Mouse (Mus musculus) heart, embryonic 15.5 days (tissue): Measurements from ENCODE around the gene Cetn4. TPM values are rescaled to one million over a fixed set of nuclear protein-coding genes. Genes with fewer than 3 reads are reported as not detected.
A peak's percentile ranks its signal among the peaks of the same experiment; 100 is the strongest.

Experiments used
- ATAC-seq: fragments of 200-750 bp; cut with Nextera tagmentation; replicated peaks from 2 replicates; pipeline ENCODE4 v1.8.0; 2017; ENCODE audit warnings: low read depth, moderate TSS enrichment; ENCODE audit not compliant: insufficient number of reproducible peaks, insufficient read depth, low FRiP score
- H3K27ac ChIP-seq: fragments of 300-500 bp; sonication (generic); 2 replicates; pipeline ENCODE4 v1.5.1; 2015; ENCODE audit warnings: mild to moderate bottlenecking, inconsistent platforms
- H3K27me3 ChIP-seq: fragments of 300-500 bp; sonication (generic); 2 replicates; pipeline ENCODE4 v1.6.1; 2015; ENCODE audit warnings: inconsistent platforms
- H3K36me3 ChIP-seq: fragments of 300-500 bp; sonication (generic); 2 replicates; pipeline ENCODE4 v1.6.1; 2015; ENCODE audit warnings: mild to moderate bottlenecking, inconsistent platforms
- H3K4me1 ChIP-seq: fragments of 300-500 bp; sonication (generic); replicated peaks from 2 replicates; pipeline ENCODE4 v1.6.1; 2015; ENCODE audit warnings: inconsistent platforms
- H3K4me2 ChIP-seq: fragments of 300-500 bp; sonication (generic); 2 replicates; pipeline ENCODE4 v1.6.1; 2015; ENCODE audit warnings: inconsistent platforms, mild to moderate bottlenecking, moderate library complexity
- H3K4me3 ChIP-seq: fragments of 300-500 bp; sonication (generic); 2 replicates; pipeline ENCODE4 v1.5.1; 2015; ENCODE audit warnings: mild to moderate bottlenecking, inconsistent platforms
- H3K9ac ChIP-seq: fragments of 300-500 bp; sonication (generic); 2 replicates; pipeline ENCODE4 v1.6.1; 2015; ENCODE audit warnings: mild to moderate bottlenecking, inconsistent platforms
- H3K9me3 ChIP-seq: fragments of 300-500 bp; sonication (generic); replicated peaks from 2 replicates; pipeline ENCODE4 v1.6.1; 2016; ENCODE audit warnings: inconsistent platforms
- WGBS: fragments of 180-500 bp; shearing (Covaris S2); methylation state at CpG from one replicate; pipeline ENCODE4 v1.1.7; 2015; ENCODE audit warnings: mixed read lengths; 5-methylcytosine and 5-hydroxymethylcytosine counted together
- polyA plus RNA-seq: library from polyadenylated mRNA; unstranded; fragments of >200 nt; fragmentation: Nextera tagmentation; extraction: Ambion mirVana; gene quantifications from 2 replicates; pipeline ENCODE4 v1.2.1, GENCODE M21; 2015

The Cetn4 gene
- polyA plus RNA-seq = 1.1 and 1.9 TPM in 2 replicates

GRCm38 (mm10) chr3:37312370-37312941 lies at the start of gene Cetn4, which contains the start of gene Bbs12:
Gene Cetn4, minus strand, starts transcription at chr3:37312708.
Gene Bbs12, plus strand, starts transcription at chr3:37312554.
- Histone ChIP-seq H3K4me2 (peak within 1 kb of the TSS; percentile 86), H3K4me3 (peak within 1 kb of the TSS; percentile 96), H3K9ac (peak within 1 kb of the TSS; percentile 93), H3K4me1 (peaks cover 14% of the 10 kb centered on the region; the same call in 1 of the 2 replicates), H3K27me3 (no peaks in the 10 kb centered on the region), H3K36me3 (no peaks in the 10 kb centered on the region), H3K27ac (peak within 1 kb of the TSS; percentile 78), H3K9me3 (no peaks in the 10 kb centered on the region)
- peak; percentile 98 for ATAC-seq
- under 1% methylated on average over 54 of the region's 54 CpGs for WGBS

- no peaks in the 10 kb centered on the region for H3K9me3 ChIP-seq
- WGBS = 61% methylated on average over 9 of the region's 9 CpGs
- no peak for ATAC-seq
- no peaks in the 10 kb centered on the region for H3K36me3 ChIP-seq
- H3K4me2 ChIP-seq = no peak overlapping the region
- no peaks in the 10 kb centered on the region for H3K27me3 ChIP-seq
- no peak overlapping the region for H3K27ac ChIP-seq
- no peaks in the 10 kb centered on the region for H3K4me1 ChIP-seq
- H3K9ac ChIP-seq = no peak overlapping the region
- H3K4me3 ChIP-seq = no peak overlapping the region
Observed at GRCm38 (mm10) chr3:37360729-37361128, 48.2 kb upstream of the Cetn4 start.

GRCm38 (mm10) chr3:37354737-37355136 lies 42.2 kb upstream of the Cetn4 start:
- 82% methylated on average over 1 of the region's 1 CpGs for WGBS
- H3K4me1 ChIP-seq = peaks cover 5% of the 10 kb centered on the region; the same call in 1 of the 2 replicates
- no peak for ATAC-seq

GRCm38 (mm10) chr3:37353951-37354481 lies 41.5 kb upstream of the Cetn4 start:
- Histone ChIP-seq H3K9ac (no peak overlapping the region), H3K36me3 (no peaks in the 10 kb centered on the region), H3K9me3 (no peaks in the 10 kb centered on the region), H3K4me3 (no peak overlapping the region), H3K27me3 (peaks cover 12% of the 10 kb centered on the region), H3K4me2 (no peak overlapping the region), H3K4me1 (peaks cover 7% of the 10 kb centered on the region), H3K27ac (no peak overlapping the region)
- ATAC-seq = peak; percentile 35; the same call in 1 of the 2 replicates
- WGBS = 51% methylated on average over 10 of the region's 10 CpGs

More at GRCm38 (mm10) chr3:37354737-37355136, 42.2 kb upstream of the Cetn4 start:
- H3K27me3 ChIP-seq = peaks cover 6% of the 10 kb centered on the region; the same call in 1 of the 2 replicates
- H3K27ac ChIP-seq = no peak overlapping the region
- H3K36me3 ChIP-seq = no peaks in the 10 kb centered on the region
- no peaks in the 10 kb centered on the region for H3K9me3 ChIP-seq
- H3K4me3 ChIP-seq = no peak overlapping the region
- no peak overlapping the region for H3K4me2 ChIP-seq
- no peak overlapping the region for H3K9ac ChIP-seq

- H3K27me3 ChIP-seq = peaks cover 25% of the 10 kb centered on the region
- H3K36me3 ChIP-seq = no peaks in the 10 kb centered on the region
- 49% methylated on average over 7 of the region's 7 CpGs for WGBS
- H3K27ac ChIP-seq = no peak overlapping the region
- H3K9me3 ChIP-seq = no peaks in the 10 kb centered on the region
- H3K4me3 ChIP-seq = no peak overlapping the region
- ATAC-seq = no peak
- peaks cover 19% of the 10 kb centered on the region for H3K4me1 ChIP-seq
- no peak overlapping the region for H3K4me2 ChIP-seq
- no peak overlapping the region for H3K9ac ChIP-seq
Observed at GRCm38 (mm10) chr3:37350386-37350785, 37.9 kb upstream of the Cetn4 start.

GRCm38 (mm10) chr3:37349166-37349548 lies 36.6 kb upstream of the Cetn4 start:
- Histone ChIP-seq H3K9me3 (no peaks in the 10 kb centered on the region), H3K9ac (no peak overlapping the region), H3K27ac (no peak overlapping the region), H3K4me3 (peak overlapping the region; percentile 75), H3K4me1 (peaks cover 16% of the 10 kb centered on the region), H3K4me2 (peak overlapping the region; percentile 99), H3K36me3 (no peaks in the 10 kb centered on the region), H3K27me3 (peaks cover 25% of the 10 kb centered on the region)
- 16% methylated on average over 8 of the region's 8 CpGs for WGBS
- ATAC-seq = no peak

GRCm38 (mm10) chr3:37348221-37349165 lies 36.0 kb upstream of the Cetn4 start, which contains the start of gene Fgf2:
Gene Fgf2, plus strand, starts transcription at chr3:37348346.
- H3K27me3 ChIP-seq = peaks cover 25% of the 10 kb centered on the region
- no peaks in the 10 kb centered on the region for H3K36me3 ChIP-seq
- peak within 1 kb of the TSS; percentile 99 for H3K4me2 ChIP-seq
- WGBS = 1% methylated on average over 74 of the region's 75 CpGs
- H3K4me3 ChIP-seq = peak within 1 kb of the TSS; percentile 75
- peak within 1 kb of the TSS; percentile 52 for H3K27ac ChIP-seq
- peak within 1 kb of the TSS; percentile 68 for H3K9ac ChIP-seq
- peaks cover 14% of the 10 kb centered on the region for H3K4me1 ChIP-seq
- ATAC-seq = peak; percentile 71
- no peaks in the 10 kb centered on the region for H3K9me3 ChIP-seq

- Histone ChIP-seq H3K27ac (no peak overlapping the region), H3K4me2 (peak overlapping the region; percentile 99), H3K9ac (no peak overlapping the region), H3K36me3 (no peaks in the 10 kb centered on the region), H3K4me1 (peaks cover 14% of the 10 kb centered on the region), H3K9me3 (no peaks in the 10 kb centered on the region), H3K4me3 (peak overlapping the region; percentile 75), H3K27me3 (peaks cover 25% of the 10 kb centered on the region)
- no peak for ATAC-seq
- 35% methylated on average over 9 of the region's 9 CpGs for WGBS
Observed at GRCm38 (mm10) chr3:37347671-37348070, 35.2 kb upstream of the Cetn4 start.

- 47% methylated on average over 5 of the region's 5 CpGs for WGBS
- peaks cover 5% of the 10 kb centered on the region for H3K27me3 ChIP-seq
- H3K4me1 ChIP-seq = peaks cover 2% of the 10 kb centered on the region
- H3K9ac ChIP-seq = no peak overlapping the region
- H3K4me3 ChIP-seq = no peak overlapping the region
- no peak overlapping the region for H3K4me2 ChIP-seq
- ATAC-seq = no peak
- no peaks in the 10 kb centered on the region for H3K9me3 ChIP-seq
- no peaks in the 10 kb centered on the region for H3K36me3 ChIP-seq
- no peak overlapping the region for H3K27ac ChIP-seq
Observed at GRCm38 (mm10) chr3:37342811-37343210, 30.3 kb upstream of the Cetn4 start.

GRCm38 (mm10) chr3:37341110-37341509 lies 28.6 kb upstream of the Cetn4 start:
- H3K4me1 ChIP-seq = no peaks in the 10 kb centered on the region
- H3K4me2 ChIP-seq = no peak overlapping the region
- 57% methylated on average over 5 of the region's 5 CpGs for WGBS
- H3K4me3 ChIP-seq = no peak overlapping the region
- no peaks in the 10 kb centered on the region for H3K9me3 ChIP-seq
- no peak overlapping the region for H3K27ac ChIP-seq
- no peak for ATAC-seq
- H3K9ac ChIP-seq = no peak overlapping the region
- no peaks in the 10 kb centered on the region for H3K36me3 ChIP-seq
- H3K27me3 ChIP-seq = no peaks in the 10 kb centered on the region

- no peak overlapping the region for H3K4me3 ChIP-seq
- H3K4me2 ChIP-seq = no peak overlapping the region
- no peaks in the 10 kb centered on the region for H3K36me3 ChIP-seq
- WGBS = 81% methylated on average over 4 of the region's 4 CpGs
- no peaks in the 10 kb centered on the region for H3K9me3 ChIP-seq
- H3K4me1 ChIP-seq = no peaks in the 10 kb centered on the region
- no peak overlapping the region for H3K9ac ChIP-seq
- ATAC-seq = no peak
- no peaks in the 10 kb centered on the region for H3K27me3 ChIP-seq
- no peak overlapping the region for H3K27ac ChIP-seq
Observed at GRCm38 (mm10) chr3:37334053-37334452, 21.5 kb upstream of the Cetn4 start.
